Mouse (Mus musculus): ENCODE data around the gene Col4a4.

Col4a4 gene

GRCm38 (mm10) chr1:82414434-82415045 lies 172.1 kb downstream of the Col4a4 start:
- DNase-seq (ENCODE audit: low spot score in 2 of 2) = no peak

DNA sequence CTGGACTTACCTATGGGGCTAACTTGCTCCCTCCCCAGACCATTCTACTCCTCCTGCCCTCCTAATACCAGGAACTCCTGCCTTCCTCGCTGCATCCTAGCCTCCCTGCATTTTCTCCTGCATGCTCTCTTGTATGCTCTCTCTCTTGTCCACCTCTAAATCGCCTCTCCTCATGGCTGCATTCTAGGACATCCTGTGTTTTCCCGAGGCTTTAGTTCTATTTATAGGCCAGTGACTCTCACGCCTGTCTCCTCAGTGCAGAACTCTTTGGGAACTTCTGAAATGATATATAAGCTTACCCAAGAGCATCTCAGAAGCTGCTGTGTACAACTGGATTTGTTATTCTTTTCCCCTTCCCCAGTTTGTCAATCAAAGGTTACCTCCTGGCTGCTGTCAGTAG lies 174.6 kb downstream of the Col4a4 start:
- no peak for DNase-seq (ENCODE audit: low spot score in 2 of 2)

DNA sequence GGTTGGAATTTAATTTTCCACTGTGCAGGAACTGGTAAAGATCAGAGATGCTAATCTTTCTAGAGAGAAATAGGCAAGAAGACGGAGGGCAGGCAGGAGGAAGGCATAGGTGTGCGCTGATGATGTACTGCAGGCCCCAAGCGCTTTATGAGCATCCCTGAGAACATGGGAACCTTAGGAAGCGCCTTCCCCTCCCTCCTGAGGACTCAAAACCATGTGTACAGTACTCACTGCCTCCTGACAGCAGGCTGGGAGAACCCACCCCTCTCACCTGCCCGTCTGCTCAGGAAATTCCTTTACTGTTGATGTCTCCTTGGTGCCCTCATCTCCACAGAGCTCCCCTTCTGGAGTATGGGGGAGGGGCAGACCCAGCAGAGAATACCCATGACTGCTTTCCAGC lies 175.1 kb downstream of the Col4a4 start:
- no peak for DNase-seq (ENCODE audit: low spot score in 2 of 2)

DNA sequence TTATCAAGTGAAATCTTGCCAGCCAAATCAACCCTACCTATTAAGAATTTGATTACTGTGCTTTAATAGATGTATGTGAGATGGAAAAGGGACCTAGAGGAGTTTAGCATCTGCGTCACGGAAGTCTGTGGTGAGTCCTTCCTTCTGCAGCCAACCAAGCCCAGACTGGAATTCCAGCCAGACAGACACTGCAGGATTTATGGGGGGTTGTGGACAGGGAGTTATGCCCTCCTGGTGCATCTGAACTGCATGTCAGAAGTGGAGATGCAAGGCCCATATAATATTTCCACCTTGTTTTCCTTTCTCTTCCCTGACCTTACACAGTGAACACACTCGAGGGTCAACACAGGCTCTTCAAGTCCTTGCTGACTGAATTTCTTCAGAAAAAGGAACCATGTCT lies 176.1 kb downstream of the Col4a4 start:
- no peak for DNase-seq (ENCODE audit: low spot score in 2 of 2)

DNA sequence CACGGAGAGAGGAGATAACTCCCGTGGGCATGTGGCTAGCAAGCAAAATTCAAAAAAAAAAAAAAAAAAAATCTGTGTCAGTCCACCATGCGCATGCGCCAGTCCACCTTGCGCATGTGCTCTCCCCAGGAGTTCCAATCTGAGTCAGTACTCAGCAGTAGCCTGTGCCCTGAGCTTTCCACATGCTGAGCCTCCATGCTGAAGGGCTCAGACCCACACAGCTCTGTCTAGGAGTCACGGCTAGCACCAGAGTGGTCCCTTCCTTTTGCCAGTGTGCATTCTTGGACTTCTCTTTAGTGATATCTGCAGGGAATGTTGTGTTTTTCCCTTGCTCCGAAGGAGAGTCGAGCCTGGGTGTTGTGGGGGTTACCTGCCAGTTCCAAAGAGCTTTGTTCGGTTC lies 177.4 kb downstream of the Col4a4 start:
- DNase-seq (ENCODE audit: low spot score in 2 of 2) = no peak

GRCm38 (mm10) chr1:82407786-82408185 lies 178.9 kb downstream of the Col4a4 start:
- no peak for DNase-seq (ENCODE audit: low spot score in 2 of 2)
